Mouse (Mus musculus): ENCODE data around the gene Gm2974. TPM values are rescaled to one million over a fixed set of nuclear protein-coding genes. Genes with fewer than 3 reads are reported as not detected.

The Gm2974 gene
- not detected for polyA plus RNA-seq (2014; fragmentation: Illumina TruSeq; extraction: RNeasy Lipid Tissue Mini Kit (QIAGEN cat#74804); ENCODE audit: low read depth, low replicate concordance)

DNA sequence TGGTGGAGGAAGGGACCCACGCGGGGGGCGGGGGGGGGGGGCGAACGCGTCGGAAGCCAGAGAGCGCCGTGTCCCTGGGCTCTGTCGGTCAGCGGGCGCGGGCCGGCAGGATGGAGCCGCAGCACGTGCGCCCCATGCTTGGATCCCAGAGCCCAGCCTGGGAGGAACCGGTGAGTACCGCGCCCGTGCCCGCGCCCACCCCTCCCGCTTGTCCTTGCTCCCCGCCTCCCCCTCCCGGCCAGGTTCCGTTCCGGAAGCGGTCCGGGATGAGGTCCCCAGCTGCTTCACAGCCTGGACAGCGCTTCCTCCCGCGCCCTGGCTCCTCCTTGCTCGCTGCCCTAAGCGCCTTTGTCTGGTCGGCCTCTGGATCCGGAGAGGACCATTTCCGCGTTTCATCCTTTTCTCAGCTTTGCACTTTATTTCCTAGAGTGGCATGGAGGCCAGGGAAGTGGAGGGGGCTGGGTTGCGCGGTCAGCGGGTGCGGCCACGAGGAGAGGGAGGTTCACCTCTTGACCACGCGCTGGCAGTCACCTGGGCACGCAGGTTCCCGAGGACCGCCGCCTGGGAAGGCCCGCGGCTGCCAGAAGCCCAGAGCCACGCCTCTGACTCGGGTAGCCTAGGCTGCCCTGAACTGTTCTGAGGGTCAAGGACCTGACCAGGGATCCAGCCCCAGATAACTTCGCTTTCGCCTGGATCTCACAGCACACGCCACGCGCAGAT, at the start of gene Gm2974:
Gene Gm2974 (plus strand): TSS at position 86 of the 720 bp plus-strand sequence.

DNA sequence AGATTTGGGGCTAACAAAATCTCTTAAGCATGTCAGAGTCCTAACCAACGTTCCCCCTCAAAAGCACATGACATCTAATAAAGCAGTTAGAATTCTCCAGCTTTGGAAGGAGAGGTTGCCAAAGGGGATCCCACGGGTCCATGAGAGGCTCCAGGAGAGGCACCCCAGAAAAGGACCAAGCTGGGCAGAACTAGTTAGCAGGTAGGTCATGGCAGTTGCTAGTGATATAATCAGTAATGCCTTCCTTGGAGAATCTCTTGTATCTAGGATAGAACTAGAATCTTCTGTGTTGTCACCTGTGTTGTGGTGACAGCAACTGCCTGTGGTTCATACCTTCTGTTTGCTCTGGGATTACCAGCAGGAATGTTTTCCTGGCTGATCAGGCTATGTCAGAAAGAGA, 17.6 kb upstream of the Gm2974 start, which contains the start of gene Gm3127:
Gene Gm3127 (plus strand): TSS at position 301 of the 400 bp plus-strand sequence.

DNA sequence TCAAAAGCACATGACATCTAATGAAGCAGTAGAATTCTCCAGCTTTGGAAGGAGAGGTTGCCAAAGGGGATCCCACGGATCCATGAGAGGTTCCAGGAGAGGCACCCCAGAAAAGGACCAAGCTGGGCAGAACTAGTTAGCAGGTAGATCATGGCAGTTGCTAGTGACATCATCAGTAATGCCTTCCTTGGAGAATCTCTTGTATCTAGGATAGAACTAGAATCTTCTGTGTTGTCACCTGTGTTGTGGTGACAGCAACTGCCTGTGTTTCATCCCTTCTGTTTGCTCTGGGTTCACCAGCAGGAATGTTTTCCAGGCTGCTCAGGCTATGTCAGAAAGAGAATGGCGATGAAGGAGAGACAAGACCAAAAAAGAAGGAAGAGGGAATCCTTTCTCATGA, 67.0 kb downstream of the Gm2974 start, which contains the start of gene Gm3138:
Gene Gm3138 (plus strand): TSS at position 301 of the 400 bp plus-strand sequence.

Other genes starting within 250 kb of the Gm2974 start
- not detected for gene Gm3095, start 219.0 kb upstream of the Gm2974 start, polyA plus RNA-seq (2014; fragmentation: Illumina TruSeq; extraction: RNeasy Lipid Tissue Mini Kit (QIAGEN cat#74804); ENCODE audit: low read depth, low replicate concordance)
- gene Gm3099, start 184.2 kb upstream of the Gm2974 start, polyA plus RNA-seq (2014; fragmentation: Illumina TruSeq; extraction: RNeasy Lipid Tissue Mini Kit (QIAGEN cat#74804); ENCODE audit: low read depth, low replicate concordance), result 0.16 TPM
- not detected for gene Gm5796, start 158.6 kb upstream of the Gm2974 start, polyA plus RNA-seq (2014; fragmentation: Illumina TruSeq; extraction: RNeasy Lipid Tissue Mini Kit (QIAGEN cat#74804); ENCODE audit: low read depth, low replicate concordance)
- not detected for gene Gm3115, start 98.5 kb upstream of the Gm2974 start, polyA plus RNA-seq (2014; fragmentation: Illumina TruSeq; extraction: RNeasy Lipid Tissue Mini Kit (QIAGEN cat#74804); ENCODE audit: low read depth, low replicate concordance)
- gene Gm8108, start 72.0 kb upstream of the Gm2974 start, polyA plus RNA-seq (2014; fragmentation: Illumina TruSeq; extraction: RNeasy Lipid Tissue Mini Kit (QIAGEN cat#74804); ENCODE audit: low read depth, low replicate concordance), result 1.2 TPM
- not detected for gene Gm3127, start 17.5 kb upstream of the Gm2974 start, polyA plus RNA-seq (2014; fragmentation: Illumina TruSeq; extraction: RNeasy Lipid Tissue Mini Kit (QIAGEN cat#74804); ENCODE audit: low read depth, low replicate concordance)
- gene Gm3138, start 67.1 kb downstream of the Gm2974 start, polyA plus RNA-seq (2014; fragmentation: Illumina TruSeq; extraction: RNeasy Lipid Tissue Mini Kit (QIAGEN cat#74804); ENCODE audit: low read depth, low replicate concordance), result not detected
- 0.37 TPM for gene Gm3149, start 134.7 kb downstream of the Gm2974 start, polyA plus RNA-seq (2014; fragmentation: Illumina TruSeq; extraction: RNeasy Lipid Tissue Mini Kit (QIAGEN cat#74804); ENCODE audit: low read depth, low replicate concordance)
- gene 2610042L04Rik, start 152.2 kb downstream of the Gm2974 start, polyA plus RNA-seq (2014; fragmentation: Illumina TruSeq; extraction: RNeasy Lipid Tissue Mini Kit (QIAGEN cat#74804); ENCODE audit: low read depth, low replicate concordance), result not detected
- not detected for gene Gm3159, start 214.9 kb downstream of the Gm2974 start, polyA plus RNA-seq (2014; fragmentation: Illumina TruSeq; extraction: RNeasy Lipid Tissue Mini Kit (QIAGEN cat#74804); ENCODE audit: low read depth, low replicate concordance)
- gene Gm3164, start 232.9 kb downstream of the Gm2974 start, polyA plus RNA-seq (2014; fragmentation: Illumina TruSeq; extraction: RNeasy Lipid Tissue Mini Kit (QIAGEN cat#74804); ENCODE audit: low read depth, low replicate concordance), result 0.20 TPM
- gene Gm3173, start 248.4 kb downstream of the Gm2974 start, polyA plus RNA-seq (2014; fragmentation: Illumina TruSeq; extraction: RNeasy Lipid Tissue Mini Kit (QIAGEN cat#74804); ENCODE audit: low read depth, low replicate concordance), result not detected

All from adipose tissue, adult 10 weeks (tissue).